Mouse (Mus musculus): Measurements from ENCODE around the gene Pax9. TPM values are rescaled to one million over a fixed set of nuclear protein-coding genes. Genes with fewer than 3 reads are reported as not detected.

The Pax9 gene
- under 1 TPM in 1 of 26 experiments, not detected in 25; 0.16 TPM for total RNA-seq (2018; cell fraction: chromatin; rRNA removed)
- not detected for total RNA-seq (2018; cell fraction: cytosol; rRNA removed)
- total RNA-seq (2018; cell fraction: nucleus; rRNA removed) = not detected
- not detected in 3 replicates for polyA plus RNA-seq (2018)

DNA sequence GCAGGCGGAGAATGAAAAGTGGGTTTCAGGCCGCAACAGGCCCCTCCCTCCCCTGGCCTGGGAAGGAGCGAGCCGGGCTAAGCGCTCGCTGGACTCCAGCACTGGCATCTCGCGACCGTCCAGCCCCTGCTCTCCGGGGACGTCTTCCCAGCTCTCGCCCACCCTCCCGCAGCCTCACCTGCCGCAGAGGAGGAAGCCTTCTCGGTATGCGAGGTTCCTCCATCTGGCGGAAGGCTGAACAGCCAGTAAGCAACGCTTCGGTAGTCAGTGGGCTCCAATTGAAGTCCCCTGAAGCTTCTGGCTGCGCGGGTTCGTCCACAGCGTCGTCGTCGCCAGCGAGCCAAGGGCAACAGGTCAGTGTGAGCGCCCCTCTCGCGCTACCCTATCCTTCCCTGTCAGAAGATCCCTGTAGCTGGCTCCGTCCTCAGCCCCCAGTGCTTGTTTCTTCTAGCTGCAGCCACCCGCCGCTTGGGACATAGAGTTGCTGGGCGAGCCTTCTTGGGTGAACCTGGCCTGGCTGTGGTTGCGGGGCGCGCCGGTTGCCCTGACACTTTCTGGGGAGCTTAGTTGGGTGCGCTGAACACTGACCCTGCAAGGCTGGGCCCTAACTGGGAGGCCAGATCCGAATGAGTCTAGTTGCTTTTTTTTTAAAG is at the start of gene Pax9:
TSS of gene Pax9 (plus strand) at position 341 of the 653 bp plus-strand sequence.
- Histone ChIP-seq H3K36me3 (ENCODE audit: inconsistent target) (no peaks in the 10 kb centered on the region), H3K27ac (no peak within 1 kb of the TSS), H3K4me3 (ENCODE audit: inconsistent target) (no peak within 1 kb of the TSS), H3K79me2 (ENCODE audit: inconsistent target) (no peaks in the 10 kb centered on the region)
- WGBS (ENCODE audit: missing documents) = 4% methylated on average over 40 of the region's 40 CpGs

DNA sequence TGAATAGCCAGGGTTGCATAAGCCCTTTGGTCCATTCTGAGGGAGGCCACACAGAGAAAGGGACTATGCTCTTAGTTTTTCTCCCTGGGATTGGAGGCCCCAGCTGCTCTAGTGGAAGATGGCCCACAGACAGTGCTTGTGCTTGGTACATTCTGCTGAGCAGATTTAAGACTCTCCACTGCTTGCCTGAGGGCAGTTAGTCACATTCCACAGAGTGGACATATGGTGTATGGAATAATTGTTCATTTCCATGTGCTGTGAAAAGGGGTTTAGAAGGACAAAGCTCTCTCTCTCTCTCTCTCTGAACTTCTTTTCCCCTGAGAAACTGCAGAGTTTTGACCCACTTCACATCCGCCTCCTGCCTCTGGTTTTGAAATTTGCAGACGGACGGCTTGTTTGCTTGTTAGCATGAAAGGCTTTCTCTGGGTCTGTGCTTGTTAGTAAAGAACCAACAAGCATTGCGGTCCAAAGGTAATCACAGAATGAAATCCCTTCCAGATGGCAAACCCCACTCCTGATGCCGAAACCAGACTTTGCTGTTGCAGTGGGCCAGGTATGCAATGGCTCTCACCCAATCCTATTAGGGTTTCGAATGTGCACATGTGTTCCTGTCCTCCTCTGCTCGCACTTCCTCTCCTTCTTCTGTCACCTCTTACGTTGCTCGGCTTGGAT is 22.0 kb upstream of the Pax9 start:
- no peaks in the 10 kb centered on the region for H3K36me3 ChIP-seq (ENCODE audit: inconsistent target)
- no peak overlapping the region for H3K27ac ChIP-seq
- 73% methylated on average over 9 of the region's 9 CpGs for WGBS (ENCODE audit: missing documents)
- no peaks in the 10 kb centered on the region for H3K79me2 ChIP-seq (ENCODE audit: inconsistent target)
- no peak overlapping the region for H3K4me3 ChIP-seq (ENCODE audit: inconsistent target)

DNA sequence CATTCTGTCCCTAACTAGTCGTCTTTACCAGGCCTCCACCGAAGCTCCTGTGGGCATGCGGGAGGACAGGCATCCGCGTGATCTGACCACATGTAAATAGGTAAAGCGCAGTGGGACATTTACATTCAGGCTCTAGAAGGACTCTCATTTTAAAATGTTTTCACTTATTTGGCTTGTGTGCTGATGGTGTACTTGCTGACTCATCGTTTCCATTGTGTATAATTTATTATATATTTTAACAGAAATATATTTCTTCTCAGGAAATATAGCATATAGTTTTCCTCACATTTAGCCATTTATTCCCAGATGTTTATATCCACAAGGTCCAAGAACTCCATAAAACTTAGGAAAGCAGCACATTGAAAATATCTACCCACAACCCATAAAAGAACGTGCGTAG is 20.8 kb upstream of the Pax9 start:
- no peaks in the 10 kb centered on the region for H3K79me2 ChIP-seq (ENCODE audit: inconsistent target)
- H3K27ac ChIP-seq = no peak overlapping the region
- no peaks in the 10 kb centered on the region for H3K36me3 ChIP-seq (ENCODE audit: inconsistent target)
- no peak overlapping the region for H3K4me3 ChIP-seq (ENCODE audit: inconsistent target)
- WGBS (ENCODE audit: missing documents) = 96% methylated on average over 7 of the region's 9 CpGs

DNA sequence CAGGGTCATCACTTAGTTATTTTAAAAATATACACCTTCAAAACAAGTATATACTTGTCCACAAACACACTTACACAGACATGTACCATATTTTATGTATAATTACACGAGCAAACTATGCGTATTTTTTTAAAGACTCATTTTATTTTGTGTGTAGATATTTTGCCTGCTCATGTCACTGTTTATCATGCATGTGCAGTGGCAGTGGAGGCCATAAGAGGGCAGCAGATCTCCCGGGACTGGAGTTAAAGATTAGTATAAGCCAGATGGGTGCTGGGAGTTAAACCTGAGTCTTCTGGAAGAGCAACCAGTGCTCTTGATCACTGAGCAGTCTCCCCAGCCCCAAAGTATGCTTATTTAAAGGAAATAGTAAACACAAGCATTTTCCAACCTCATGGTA is 16.8 kb upstream of the Pax9 start:
- Histone ChIP-seq H3K4me3 (ENCODE audit: inconsistent target) (no peak overlapping the region), H3K79me2 (ENCODE audit: inconsistent target) (no peaks in the 10 kb centered on the region), H3K36me3 (ENCODE audit: inconsistent target) (no peaks in the 10 kb centered on the region), H3K27ac (no peak overlapping the region)
- WGBS (ENCODE audit: missing documents) = 23% methylated on average over 3 of the region's 3 CpGs

DNA sequence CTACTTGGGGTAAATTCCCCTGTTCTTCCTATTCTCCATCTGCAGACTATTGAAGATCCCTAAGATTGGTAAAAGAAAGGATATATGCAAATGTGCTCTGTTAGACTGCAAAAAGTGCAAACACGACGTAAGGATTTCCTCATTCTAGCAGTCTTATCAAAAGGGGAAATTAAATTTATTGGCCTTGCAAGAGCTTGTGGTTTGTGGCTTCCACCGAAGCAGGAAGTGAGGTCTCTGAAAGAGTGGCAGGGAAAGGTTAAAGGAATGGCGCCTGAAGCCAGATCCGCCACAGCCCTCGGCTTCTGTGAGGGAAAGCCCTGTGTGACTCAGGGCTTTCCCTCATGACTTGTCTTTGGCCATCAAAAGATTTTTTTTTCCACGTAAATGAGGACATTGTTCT is 13.9 kb upstream of the Pax9 start:
- Histone ChIP-seq H3K4me3 (ENCODE audit: inconsistent target) (no peak overlapping the region), H3K79me2 (ENCODE audit: inconsistent target) (no peaks in the 10 kb centered on the region), H3K36me3 (ENCODE audit: inconsistent target) (no peaks in the 10 kb centered on the region), H3K27ac (no peak overlapping the region)
- WGBS (ENCODE audit: missing documents) = 0% methylated on average over 7 of the region's 7 CpGs

DNA sequence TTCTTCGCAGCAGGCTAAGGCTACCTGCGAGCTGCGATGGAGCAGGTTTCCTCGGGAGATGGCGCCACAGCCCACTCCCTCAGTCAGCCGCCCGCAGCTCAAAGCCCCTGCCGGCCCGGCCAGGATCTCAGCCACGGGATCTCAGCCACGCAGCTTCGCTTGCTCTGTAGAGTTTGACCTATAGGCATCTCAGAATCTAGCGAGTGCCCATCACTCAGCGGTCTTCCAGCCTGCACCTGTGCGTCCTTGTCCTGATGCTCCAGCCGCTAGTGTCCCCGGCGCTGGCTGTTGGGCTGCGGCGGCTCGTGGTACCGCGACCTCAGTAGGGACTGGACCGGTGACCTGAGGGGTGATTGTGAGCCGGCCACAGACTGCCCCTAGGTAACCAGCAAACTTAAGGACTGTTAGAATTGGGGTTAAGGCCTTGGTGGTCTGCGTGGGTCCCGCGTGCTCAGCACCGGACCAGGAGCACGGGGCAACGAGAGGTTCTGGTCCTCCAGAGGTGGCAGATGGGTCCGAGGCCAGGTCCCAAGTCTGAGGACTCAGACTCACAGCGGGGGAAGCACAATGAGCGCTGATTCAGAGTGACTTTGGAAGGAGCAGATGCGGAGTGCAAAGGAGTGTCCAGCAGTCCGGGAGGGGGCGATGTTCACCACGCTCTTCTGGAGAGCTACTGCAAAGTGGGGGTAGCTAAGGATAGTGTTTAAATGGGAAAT is 10.3 kb upstream of the Pax9 start:
- Histone ChIP-seq H3K27ac (no peak overlapping the region), H3K36me3 (ENCODE audit: inconsistent target) (no peaks in the 10 kb centered on the region), H3K79me2 (ENCODE audit: inconsistent target) (no peaks in the 10 kb centered on the region), H3K4me3 (ENCODE audit: inconsistent target) (no peak overlapping the region)
- 3% methylated on average over 38 of the region's 38 CpGs for WGBS (ENCODE audit: missing documents)

DNA sequence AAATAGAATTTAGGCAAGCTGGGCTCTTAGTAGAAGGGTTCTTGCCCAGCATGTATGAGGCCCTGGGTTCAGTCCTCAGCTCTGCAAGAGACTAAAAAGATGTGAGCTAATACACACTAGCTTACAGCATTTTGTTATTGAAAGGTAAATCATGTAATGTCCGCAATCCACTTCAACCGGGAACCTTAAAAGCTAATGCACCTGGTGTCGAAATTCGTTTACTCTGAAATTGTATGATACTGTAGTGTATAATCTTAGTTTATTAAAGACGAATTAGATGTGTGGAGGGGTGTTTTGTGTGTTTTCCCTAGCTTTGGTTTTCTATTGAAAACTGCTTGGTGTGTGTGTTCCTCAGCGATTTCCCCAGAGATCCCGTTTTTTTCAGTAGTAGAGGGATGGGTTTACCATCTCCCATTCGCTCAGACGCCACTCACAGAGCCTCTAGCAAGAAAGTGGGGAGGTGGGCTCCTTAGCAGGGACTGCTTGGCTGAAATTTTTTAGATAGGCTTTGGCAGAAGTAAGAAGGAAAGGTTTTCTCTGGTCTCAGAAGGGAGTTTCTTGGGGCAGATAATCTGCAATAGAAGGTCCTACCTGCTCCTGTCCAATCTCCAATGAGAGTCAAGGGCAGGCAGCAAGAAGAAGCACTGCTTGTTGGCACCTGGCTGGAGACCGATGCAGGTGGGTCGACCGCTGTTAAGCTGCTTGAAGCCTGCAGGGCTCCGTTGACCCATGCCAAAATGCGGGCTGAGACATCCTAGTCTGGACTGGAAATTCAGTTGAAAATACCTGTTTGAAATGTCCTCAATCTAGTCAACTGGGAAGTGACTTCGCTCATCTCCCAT is 3.7 kb upstream of the Pax9 start:
- Histone ChIP-seq H3K36me3 (ENCODE audit: inconsistent target) (no peaks in the 10 kb centered on the region), H3K27ac (no peak overlapping the region), H3K79me2 (ENCODE audit: inconsistent target) (no peaks in the 10 kb centered on the region), H3K4me3 (ENCODE audit: inconsistent target) (no peak overlapping the region)
- 13% methylated on average over 14 of the region's 15 CpGs for WGBS (ENCODE audit: missing documents)

DNA sequence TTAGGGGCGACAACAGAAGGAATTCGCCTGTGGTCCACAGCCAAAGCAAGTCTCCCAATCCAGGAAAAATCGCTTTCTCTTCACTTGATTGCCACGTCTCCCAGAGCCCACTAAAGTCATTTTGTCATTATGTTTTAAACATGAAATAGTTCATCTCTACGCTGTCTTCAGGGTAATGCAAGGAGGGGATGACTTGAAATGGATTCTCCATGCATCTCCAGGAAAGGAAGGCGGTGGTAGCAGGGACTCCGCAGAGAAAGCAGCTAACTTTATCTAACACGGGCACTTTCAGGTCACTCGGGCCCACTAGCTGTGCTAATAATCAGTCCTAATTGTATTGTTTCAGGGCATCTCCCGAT is 3.1 kb upstream of the Pax9 start:
- Histone ChIP-seq H3K27ac (no peak overlapping the region), H3K79me2 (ENCODE audit: inconsistent target) (no peaks in the 10 kb centered on the region), H3K36me3 (ENCODE audit: inconsistent target) (no peaks in the 10 kb centered on the region), H3K4me3 (ENCODE audit: inconsistent target) (no peak overlapping the region)
- WGBS (ENCODE audit: missing documents) = 10% methylated on average over 10 of the region's 10 CpGs

DNA sequence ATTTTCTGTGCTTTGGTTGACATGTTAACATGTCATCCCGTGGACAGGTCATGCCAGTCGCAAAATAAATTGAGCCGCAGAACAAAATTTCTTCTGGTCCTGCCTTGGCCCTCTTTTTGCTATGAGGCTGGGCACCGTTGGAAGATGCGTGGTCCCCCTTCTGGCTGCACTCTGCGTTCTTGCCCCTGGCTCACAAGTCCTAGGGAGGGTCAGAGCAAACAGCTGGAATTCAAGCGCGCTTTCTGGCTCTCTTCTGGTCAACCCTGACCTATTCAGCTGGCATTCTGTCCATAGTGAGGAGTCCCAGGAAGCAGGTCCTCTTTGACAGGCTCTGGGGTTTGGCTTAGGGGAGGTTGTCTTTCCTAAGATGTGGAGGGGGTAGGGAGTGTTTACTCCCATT is 2.6 kb upstream of the Pax9 start:
- Histone ChIP-seq H3K79me2 (ENCODE audit: inconsistent target) (no peaks in the 10 kb centered on the region), H3K36me3 (ENCODE audit: inconsistent target) (no peaks in the 10 kb centered on the region), H3K4me3 (ENCODE audit: inconsistent target) (no peak overlapping the region), H3K27ac (no peak overlapping the region)
- WGBS (ENCODE audit: missing documents) = 5% methylated on average over 8 of the region's 8 CpGs

DNA sequence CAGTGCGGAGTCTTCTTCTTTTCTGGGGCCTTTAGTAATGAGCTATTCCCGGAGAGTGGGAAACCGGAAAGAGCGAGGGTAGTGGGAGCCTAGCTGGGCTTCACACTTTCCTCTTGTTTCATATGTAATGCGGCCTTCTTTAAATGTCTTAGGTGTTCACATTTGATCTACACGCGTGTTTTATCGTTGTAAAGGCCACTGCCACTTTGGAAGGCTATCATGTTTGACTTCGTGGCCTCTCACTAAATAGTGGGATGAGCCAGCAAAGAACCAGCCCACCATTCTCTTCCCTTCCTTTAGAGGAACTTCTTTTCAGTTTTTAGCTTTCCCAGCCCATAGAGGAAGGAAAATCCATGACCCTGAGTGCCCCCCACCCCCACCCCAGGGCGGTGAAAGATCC is 2.2 kb upstream of the Pax9 start:
- Histone ChIP-seq H3K4me3 (ENCODE audit: inconsistent target) (no peak overlapping the region), H3K79me2 (ENCODE audit: inconsistent target) (no peaks in the 10 kb centered on the region), H3K36me3 (ENCODE audit: inconsistent target) (no peaks in the 10 kb centered on the region), H3K27ac (no peak overlapping the region)
- WGBS (ENCODE audit: missing documents) = 10% methylated on average over 10 of the region's 10 CpGs

DNA sequence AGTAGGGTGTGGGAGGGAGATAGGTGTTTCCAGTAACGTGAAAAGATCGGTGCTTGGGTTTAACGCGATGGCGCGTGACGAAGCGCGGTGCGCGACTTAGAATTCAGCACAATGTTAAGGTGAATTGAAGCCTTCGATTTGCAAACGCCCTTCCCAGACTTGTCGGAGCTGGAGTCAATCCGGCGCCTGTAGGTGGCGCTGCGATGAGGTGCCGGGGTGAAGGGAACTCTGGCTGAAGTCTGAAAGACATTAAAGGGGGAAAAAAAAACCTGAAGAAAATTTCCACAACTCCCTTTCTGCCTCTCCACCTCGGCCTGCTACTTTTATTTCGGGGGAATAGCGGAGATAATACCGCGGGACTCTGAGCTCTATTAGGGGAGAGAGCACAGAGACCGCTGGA is 1.8 kb upstream of the Pax9 start:
- no peaks in the 10 kb centered on the region for H3K36me3 ChIP-seq (ENCODE audit: inconsistent target)
- H3K79me2 ChIP-seq (ENCODE audit: inconsistent target) = no peaks in the 10 kb centered on the region
- H3K27ac ChIP-seq = no peak overlapping the region
- no peak overlapping the region for H3K4me3 ChIP-seq (ENCODE audit: inconsistent target)
- 7% methylated on average over 25 of the region's 25 CpGs for WGBS (ENCODE audit: missing documents)

DNA sequence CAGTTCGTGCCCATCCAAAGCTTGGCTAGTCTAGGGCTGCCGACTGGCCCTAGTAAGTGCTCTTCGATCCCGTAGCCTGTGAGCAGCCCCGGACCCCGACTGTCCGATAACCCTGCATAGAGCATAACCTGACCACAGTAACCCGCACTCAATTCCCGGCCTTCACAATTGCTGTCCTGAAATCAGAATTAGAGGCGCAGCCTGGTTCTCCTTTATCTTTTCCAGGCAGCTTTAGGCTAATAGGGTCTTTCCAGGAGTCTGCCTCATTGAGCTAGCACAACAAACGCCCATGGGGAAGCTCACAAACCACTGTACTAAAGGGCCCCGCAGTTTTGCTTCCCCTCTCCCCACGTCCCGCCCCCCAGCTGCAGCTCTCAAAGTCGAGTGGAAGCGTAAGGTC is 1.2 kb upstream of the Pax9 start:
- no peak overlapping the region for H3K27ac ChIP-seq
- H3K4me3 ChIP-seq (ENCODE audit: inconsistent target) = no peak overlapping the region
- WGBS (ENCODE audit: missing documents) = 6% methylated on average over 14 of the region's 16 CpGs
- H3K79me2 ChIP-seq (ENCODE audit: inconsistent target) = no peaks in the 10 kb centered on the region
- no peaks in the 10 kb centered on the region for H3K36me3 ChIP-seq (ENCODE audit: inconsistent target)

DNA sequence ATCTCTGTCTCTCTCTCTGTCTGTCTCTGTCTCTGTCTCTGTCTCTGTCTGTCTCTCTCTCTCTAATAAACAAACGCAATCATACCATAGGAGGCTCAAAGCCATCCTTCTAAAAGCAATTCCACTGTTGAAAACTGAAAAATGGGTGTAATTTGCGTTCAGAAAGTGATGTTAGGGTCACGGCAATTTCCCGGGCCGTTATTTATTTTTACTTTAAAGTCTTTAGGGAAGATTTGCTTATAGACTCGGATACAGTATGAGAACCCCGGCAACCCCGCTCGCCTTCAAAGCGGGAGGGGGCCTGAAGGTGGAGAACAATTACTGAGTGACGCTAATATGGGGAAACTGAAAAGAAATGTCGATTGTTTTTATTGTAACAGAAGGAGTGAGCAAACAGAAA is 566 bp upstream of the Pax9 start:
- WGBS (ENCODE audit: missing documents) = 1% methylated on average over 12 of the region's 12 CpGs
- H3K36me3 ChIP-seq (ENCODE audit: inconsistent target) = no peaks in the 10 kb centered on the region
- H3K4me3 ChIP-seq (ENCODE audit: inconsistent target) = no peak overlapping the region

DNA sequence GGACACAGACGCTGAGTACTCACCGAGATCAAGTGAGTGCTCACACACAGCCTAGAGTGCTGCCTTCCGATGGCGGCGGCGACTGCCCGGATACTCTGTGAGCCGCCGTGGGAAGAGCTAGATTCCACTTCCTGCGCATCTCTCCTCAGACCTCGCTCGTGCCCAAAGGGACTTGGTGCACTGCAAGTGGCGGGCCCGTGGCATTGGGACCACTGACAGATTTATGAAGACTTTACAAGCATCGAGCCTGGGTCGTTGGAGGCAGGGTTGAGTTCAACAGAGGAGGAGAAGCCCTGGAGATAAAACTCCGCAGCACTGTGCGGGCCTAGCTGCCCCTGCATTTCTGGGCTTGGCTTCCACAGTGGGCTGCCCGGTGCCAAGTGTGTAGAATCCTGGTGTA is 969 bp downstream of the Pax9 start:
- no peak overlapping the region for H3K4me3 ChIP-seq (ENCODE audit: inconsistent target)
- WGBS (ENCODE audit: missing documents) = 8% methylated on average over 19 of the region's 19 CpGs
- no peaks in the 10 kb centered on the region for H3K79me2 ChIP-seq (ENCODE audit: inconsistent target)
- no peak overlapping the region for H3K27ac ChIP-seq
- no peaks in the 10 kb centered on the region for H3K36me3 ChIP-seq (ENCODE audit: inconsistent target)

More for the DNA sequence above, 566 bp upstream of the Pax9 start:
- no peak overlapping the region for H3K27ac ChIP-seq
- no peaks in the 10 kb centered on the region for H3K79me2 ChIP-seq (ENCODE audit: inconsistent target)
